Mouse (Mus musculus): ENCODE data around the gene Hspa1a. TPM values are rescaled to one million over a fixed set of nuclear protein-coding genes. Genes with fewer than 3 reads are reported as not detected.

Hspa1a gene
- total RNA-seq, 2 experiments from 2014 or later = 3.1 to 5.2 TPM

DNA sequence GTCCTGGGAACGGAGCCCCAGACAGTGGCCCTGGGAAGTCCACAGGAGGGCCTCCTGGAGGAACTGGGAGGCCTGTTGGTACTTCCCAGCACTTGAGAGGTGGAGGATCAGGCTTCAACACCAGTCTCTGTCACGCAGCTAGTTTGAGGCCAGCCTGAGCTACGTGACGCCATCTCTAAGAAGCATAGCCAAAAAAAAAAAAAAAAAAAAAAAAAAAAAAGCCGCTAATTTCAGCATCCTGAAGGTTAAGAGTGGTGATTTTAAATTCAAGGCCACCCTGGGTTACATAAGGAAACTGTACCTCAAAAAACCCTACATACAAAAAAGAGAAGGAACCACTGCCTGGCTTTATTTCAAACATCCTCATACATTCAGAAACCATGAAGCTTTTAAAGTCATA is 47.7 kb downstream of the Hspa1a start:
- no peak for DNase-seq
- intact Hi-C loops (cut with DNase I) = no loop called here

DNA sequence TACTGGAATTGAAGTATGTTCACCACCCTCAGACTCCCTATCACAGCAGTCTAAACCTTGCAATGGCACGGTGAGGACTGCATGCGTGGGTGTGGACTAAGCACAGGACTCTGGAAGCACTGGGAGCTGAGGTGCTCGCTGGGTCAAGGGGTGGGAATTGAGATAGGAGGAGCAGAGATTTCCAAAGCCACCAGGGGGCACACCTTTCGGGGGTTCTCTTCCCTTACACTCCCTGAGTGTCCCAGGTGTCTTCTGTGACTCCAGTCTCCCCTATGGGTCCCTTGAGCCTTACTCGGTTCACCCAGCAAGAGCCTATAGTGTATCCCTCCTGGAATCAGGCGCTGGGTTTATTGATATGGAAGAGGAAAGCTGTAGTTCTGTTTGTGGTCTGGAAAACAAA is 49.0 kb downstream of the Hspa1a start:
- intact Hi-C loops (cut with DNase I) = no loop called here
- DNase-seq = no peak

Other genes with a start within 250 kb of the Hspa1a start
- gene C4b, start 228.3 kb downstream of the Hspa1a start, total RNA-seq (2021) = 1 to 10 TPM; 4.4 TPM
- gene Cyp21a1, start 167.6 kb downstream of the Hspa1a start, total RNA-seq (2021) = not detected
- 10 to 100 TPM; 47.9 to 48.2 TPM for gene Stk19, start 135.2 kb downstream of the Hspa1a start, total RNA-seq (2021)
- gene Dxo, start 135.1 kb downstream of the Hspa1a start, total RNA-seq (2021) = 10 to 100 TPM; 33.8 to 38.1 TPM
- 10 to 100 TPM; 68.5 to 74.7 TPM for gene Skiv2l, start 121.9 kb downstream of the Hspa1a start, total RNA-seq (2021)
- gene Nelfe, start 121.8 kb downstream of the Hspa1a start, total RNA-seq (2021) = 10 to 100 TPM; 31.7 to 32.8 TPM
- gene Cfb, start 109.6 kb downstream of the Hspa1a start, total RNA-seq (2021) = under 1 TPM; 0.28 to 0.66 TPM
- gene Zbtb12, start 92.7 kb downstream of the Hspa1a start, total RNA-seq (2021) = 10 to 100 TPM; 35.4 to 38.3 TPM
- gene Gm20547, start 90.1 kb downstream of the Hspa1a start, total RNA-seq (2021) = not detected
- 1 to 10 TPM; 2.1 to 3.2 TPM for gene C2, start 73.9 kb downstream of the Hspa1a start, total RNA-seq (2021)
- 100 to 1,000 TPM; 232 to 251 TPM for gene Ehmt2, start 73.7 kb downstream of the Hspa1a start, total RNA-seq (2021)
- gene Slc44a4, start 57.7 kb downstream of the Hspa1a start, total RNA-seq (2021) = under 1 TPM in 1 of 2 experiments, not detected in 1; 0.20 TPM
- gene Neu1, start 40.9 kb downstream of the Hspa1a start, total RNA-seq (2021) = 10 to 100 TPM; 18.8 to 19.1 TPM
- gene Hspa1b, start 12.9 kb downstream of the Hspa1a start, total RNA-seq (2021) = 1 to 10 TPM; 1.6 to 2.3 TPM
- not detected for gene Gm20481, start 2.2 kb downstream of the Hspa1a start, total RNA-seq (2021)
- gene Hspa1l, start 547 bp upstream of the Hspa1a start, total RNA-seq (2021) = under 1 TPM in 1 of 2 experiments, not detected in 1; 0.22 TPM
- gene Lsm2, start 9.7 kb upstream of the Hspa1a start, total RNA-seq (2021) = 10 to 100 TPM; 35.9 to 38.5 TPM
- gene Vars, start 28.8 kb upstream of the Hspa1a start, total RNA-seq (2021) = 10 to 100 TPM; 91.0 to 94.3 TPM
- under 1 TPM; 0.12 to 0.16 TPM for gene Vwa7, start 44.4 kb upstream of the Hspa1a start, total RNA-seq (2021)
- under 1 TPM; 0.98 to 0.99 TPM for gene Sapcd1, start 55.9 kb upstream of the Hspa1a start, total RNA-seq (2021)
- 1 to 10 TPM; 2.0 to 3.2 TPM for gene Msh5, start 74.6 kb upstream of the Hspa1a start, total RNA-seq (2021)
- gene Clic1, start 77.8 kb upstream of the Hspa1a start, total RNA-seq (2021) = 10 to 100 TPM; 20.2 to 20.3 TPM
- gene Ddah2, start 86.9 kb upstream of the Hspa1a start, total RNA-seq (2021) = 100 to 1,000 TPM; 101 to 115 TPM
- gene Ly6g6c, start 93.2 kb upstream of the Hspa1a start, total RNA-seq (2021) = not detected
- not detected for gene Mpig6b, start 94.0 kb upstream of the Hspa1a start, total RNA-seq (2021)
- gene Ly6g6e, start 104.7 kb upstream of the Hspa1a start, total RNA-seq (2021) = 1 to 10 TPM; 2.8 to 3.4 TPM
- not detected for gene Ly6g6d, start 105.9 kb upstream of the Hspa1a start, total RNA-seq (2021)
- not detected for gene Ly6g6f, start 113.5 kb upstream of the Hspa1a start, total RNA-seq (2021)
- 10 to 100 TPM; 66.7 to 73.6 TPM for gene Abhd16a, start 117.1 kb upstream of the Hspa1a start, total RNA-seq (2021)
- gene Ly6g5c, start 136.1 kb upstream of the Hspa1a start, total RNA-seq (2021) = not detected
- 1 to 10 TPM in 1 of 2 experiments, under 1 TPM in 1; 0.81 to 2.3 TPM for gene Ly6g5b, start 143.3 kb upstream of the Hspa1a start, total RNA-seq (2021)
- gene Gpank1, start 149.3 kb upstream of the Hspa1a start, total RNA-seq (2021) = 10 to 100 TPM; 10.7 to 12.1 TPM
- 100 to 1,000 TPM; 210 to 214 TPM for gene Csnk2b, start 149.9 kb upstream of the Hspa1a start, total RNA-seq (2021)
- 10 to 100 TPM; 19.8 to 20.1 TPM for gene D17H6S53E, start 154.2 kb upstream of the Hspa1a start, total RNA-seq (2021)
- gene Apom, start 159.9 kb upstream of the Hspa1a start, total RNA-seq (2021) = under 1 TPM in 1 of 2 experiments, not detected in 1; 0.52 TPM
- gene Bag6, start 163.0 kb upstream of the Hspa1a start, total RNA-seq (2021) = 100 to 1,000 TPM; 395 to 410 TPM
- gene Prrc2a, start 192.7 kb upstream of the Hspa1a start, total RNA-seq (2021) = 100 to 1,000 TPM; 311 to 315 TPM
- gene Aif1, start 203.9 kb upstream of the Hspa1a start, total RNA-seq (2021) = 1 to 10 TPM; 2.5 to 3.6 TPM
- gene Lst1, start 216.3 kb upstream of the Hspa1a start, total RNA-seq (2021) = 10 to 100 TPM; 12.3 to 17.6 TPM
- gene Ltb, start 222.3 kb upstream of the Hspa1a start, total RNA-seq (2021) = under 1 TPM; 0.77 to 0.88 TPM
- gene Tnf, start 229.9 kb upstream of the Hspa1a start, total RNA-seq (2021) = under 1 TPM in 1 of 2 experiments, not detected in 1; 0.52 TPM
- gene Lta, start 233.2 kb upstream of the Hspa1a start, total RNA-seq (2021) = 1 to 10 TPM in 1 of 2 experiments, under 1 TPM in 1; 0.82 to 1.0 TPM
- gene Gm16181, start 248.7 kb upstream of the Hspa1a start, total RNA-seq (2021) = not detected